Mouse (Mus musculus) central nervous system, embryonic 18 days (tissue): ENCODE measurements around the gene Hilpda. TPM values are rescaled to one million over a fixed set of nuclear protein-coding genes. Genes with fewer than 3 reads are reported as not detected.

ENCODE experiments used
- polyA plus RNA-seq: library from polyadenylated mRNA; depleted of rRNA; stranded (reverse); fragments of >200 nt; gene quantifications from 2 replicates; pipeline ENCODE4 v1.2.3, GENCODE M21; 2012; rRNA removed

Hilpda gene
- polyA plus RNA-seq = 31.5 and 35.4 TPM in 2 replicates

DNA sequence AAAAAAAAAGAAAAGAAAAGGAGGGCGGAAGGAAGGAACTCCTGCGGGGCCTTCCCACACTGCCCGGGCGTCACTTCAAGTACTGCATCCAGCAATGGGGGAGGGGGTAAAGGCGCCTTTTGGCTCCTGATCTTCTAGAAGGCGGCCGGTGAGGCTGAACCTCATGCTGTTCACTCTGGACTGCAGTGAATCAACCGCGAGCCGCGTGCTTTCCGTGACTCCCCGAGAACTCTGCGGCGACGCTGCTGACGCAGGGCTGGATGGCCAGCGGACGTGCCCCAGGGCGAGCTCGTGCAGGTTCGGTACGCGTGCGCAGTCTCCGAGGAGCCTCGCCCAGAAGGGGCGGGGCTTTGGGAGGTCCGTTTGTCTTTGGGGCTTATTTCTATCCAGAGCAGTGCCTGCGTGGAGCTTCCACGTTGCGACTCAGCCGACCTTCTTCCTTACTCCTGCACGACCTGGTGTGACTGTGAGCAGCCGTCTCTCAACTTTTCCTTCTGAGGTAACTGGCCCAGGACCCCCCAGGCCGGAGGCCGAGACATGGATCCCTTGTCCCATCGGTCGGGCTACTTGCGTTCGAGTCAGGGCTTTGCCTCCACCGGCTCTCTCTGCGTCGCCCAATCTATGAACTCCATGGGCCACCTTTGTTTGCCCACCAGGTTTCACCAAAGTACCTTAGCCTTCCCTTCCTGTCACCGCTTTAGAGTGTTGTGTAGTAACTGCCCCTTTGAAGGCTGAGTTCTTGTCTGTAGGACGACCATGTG is at the start of gene Hilpda:
Gene Hilpda, plus strand, starts transcription at position 177 of the 761 bp plus-strand sequence.

DNA sequence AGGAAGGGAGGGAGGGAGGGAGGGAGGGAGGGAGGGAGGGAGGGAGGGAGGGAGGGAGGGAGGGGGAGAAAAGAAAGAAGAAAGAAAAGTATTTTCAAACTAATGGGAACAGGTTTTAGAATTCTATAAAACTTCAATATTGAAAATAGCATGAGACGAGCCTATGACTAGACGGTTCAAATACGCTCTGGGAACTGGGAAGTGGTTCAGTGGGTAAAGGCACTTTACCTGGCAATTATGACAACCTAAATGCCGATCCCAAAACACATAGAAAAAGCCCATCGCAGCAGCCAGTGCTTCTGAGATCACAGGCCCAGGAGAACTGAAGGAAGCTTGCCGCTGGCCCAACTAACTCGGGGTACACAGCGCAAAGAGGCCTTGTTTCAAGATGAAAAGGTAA is 7.0 kb downstream of the Hilpda start, which contains the start of gene Fam71f2:
Gene Fam71f2, plus strand, starts transcription at position 301 of the 400 bp plus-strand sequence.

DNA sequence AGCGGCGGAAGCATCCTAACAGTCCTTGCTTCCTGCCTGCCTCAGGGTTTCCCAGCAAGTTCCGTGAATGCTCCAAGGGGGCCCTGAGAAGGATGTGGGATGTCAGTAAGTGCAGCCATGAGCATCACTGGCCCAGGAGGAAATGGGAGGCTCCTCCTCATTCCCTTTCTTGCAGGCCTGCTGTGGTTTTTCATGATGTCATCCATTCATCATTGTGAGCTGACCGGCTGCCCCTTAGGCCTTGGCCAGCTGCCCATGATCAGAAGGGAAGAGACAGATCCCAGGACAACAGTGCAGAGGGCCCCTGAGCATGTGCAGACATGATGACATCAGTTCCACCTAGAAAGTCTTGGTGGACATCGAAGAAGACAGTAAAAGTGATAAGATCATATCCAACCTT is 46.6 kb downstream of the Hilpda start, which contains the start of gene Fam71f1:
Gene Fam71f1, plus strand, starts transcription at position 262 of the 400 bp plus-strand sequence.

Other genes with a start within 250 kb of the Hilpda start
- gene Lep, start 212.3 kb upstream of the Hilpda start, polyA plus RNA-seq = 0.01 TPM in 1 of 2 replicates, not detected in the other
- 80.4 and 88.8 TPM in 2 replicates for gene Rbm28, start 107.5 kb upstream of the Hilpda start, polyA plus RNA-seq
- gene Prrt4, start 92.9 kb upstream of the Hilpda start, polyA plus RNA-seq = 13.6 and 14.4 TPM in 2 replicates
- 70.6 and 76.8 TPM in 2 replicates for gene Impdh1, start 56.1 kb upstream of the Hilpda start, polyA plus RNA-seq
- gene Fam71f2, start 7.1 kb downstream of the Hilpda start, polyA plus RNA-seq = 2.3 and 2.4 TPM in 2 replicates
- gene Fam71f1, start 46.7 kb downstream of the Hilpda start, polyA plus RNA-seq = not detected in 2 replicates
- 95.3 and 108 TPM in 2 replicates for gene Calu, start 75.6 kb downstream of the Hilpda start, polyA plus RNA-seq
- gene Opn1sw, start 116.0 kb downstream of the Hilpda start, polyA plus RNA-seq = 0.20 and 0.49 TPM in 2 replicates
- gene Ccdc136, start 123.8 kb downstream of the Hilpda start, polyA plus RNA-seq = 59.2 and 64.4 TPM in 2 replicates
- 2.1 and 3.3 TPM in 2 replicates for gene Flnc, start 160.8 kb downstream of the Hilpda start, polyA plus RNA-seq
- gene Atp6v1f, start 195.2 kb downstream of the Hilpda start, polyA plus RNA-seq = 329 and 373 TPM in 2 replicates
- 0.22 and 0.35 TPM in 2 replicates for gene Atp6v1fnb, start 198.9 kb downstream of the Hilpda start, polyA plus RNA-seq
- 41.0 and 48.8 TPM in 2 replicates for gene Kcp, start 235.5 kb downstream of the Hilpda start, polyA plus RNA-seq